In genomic region chr4:139640775-139641174, GRCm38 (mm10) we compare ENCODE assay signal across 38 mouse cellular contexts. TPM values are rescaled to one million over a fixed set of nuclear protein-coding genes. Genes with fewer than 3 reads are reported as not detected.
A peak's percentile ranks its signal among the peaks of the same experiment; 100 is the strongest.
DNase-seq lines count a peak whose midpoint lies in the region; ATAC-seq and TF ChIP-seq lines count a peak whose summit lies in the region.
"Had no signal": no experiment of that assay in that cellular context is flagged by ENCODE, and none has a peak within 500 bp of the region (broad histone marks: within the 10 kb centered on the region; RNA-seq: fewer than 3 reads in every experiment).

No protein-coding gene starts in this region.

- peaks cover 26 to 46% of the 10 kb centered on the region in 2 experiments for H3K36me3 ChIP-seq in CH12.LX (replicated peaks in 1 of 2; ENCODE audit: control insufficient read depth in 1 of 2, insufficient read depth in 1 of 2, low read length in 1 of 2)
- H3K36me3 ChIP-seq in splenic B cell, adult 2 months (ENCODE audit: control insufficient read depth, insufficient read depth, low read length, poor library complexity, severe bottlenecking) = no peaks in the 10 kb centered on the region
- H3K36me3 ChIP-seq: heart, embryonic 13.5 days; intestine, embryonic 15.5 days; midbrain, embryonic 12.5 days had no signal

- TF ChIP-seq POLR2A in CH12.LX (IDR thresholded peaks at IDR 0.05; ENCODE audit: low read depth, low read length) = no peak

- dilution Hi-C loops in CH12.LX (cut with MboI; ENCODE audit: extremely low pct_ligation_motif_present, extremely low pct_unique_long_range_greater_than_20kb, low sequenced_read_pairs) = no loop called here

- H3K27ac ChIP-seq in CH12.LX (ENCODE audit: insufficient read depth, low read depth) = no peak overlapping the region
- H3K27ac ChIP-seq: embryonic facial prominence, embryonic 13.5 days; forebrain, embryonic 10.5 days; forebrain, embryonic 15.5 days; heart, embryonic 13.5 days; hindbrain, postnatal 0 days; intestine, embryonic 15.5 days; kidney, postnatal 0 days; liver, embryonic 14.5 days; macrophage; neural tube, embryonic 15.5 days had no signal

- H3K4me3 ChIP-seq in CH12.LX (replicated peaks in 1 of 3; ENCODE audit: low read depth in 2 of 3, low read length in 2 of 3, poor library complexity in 1 of 3) = no peak overlapping the region
- H3K4me3 ChIP-seq: embryonic facial prominence, embryonic 13.5 days; forebrain, embryonic 15.5 days; intestine, embryonic 15.5 days; midbrain, embryonic 12.5 days; neural tube, embryonic 15.5 days had no signal

- no peak for TF ChIP-seq RAD21 in CH12.LX (IDR thresholded peaks at IDR 0.05; ENCODE audit: low read depth, low read length)

- peak; percentile 45 for DNase-seq in CH12.LX (ENCODE audit: extremely low read depth)
- DNase-seq in MEL-GATA-1-ER (ENCODE audit: extremely low read depth, low read depth) = peak; percentile 22
- peak; percentile 38 for DNase-seq in splenic B cell, adult 2 months (ENCODE audit: low read depth, low spot score)
- no peak for DNase-seq in spleen, postnatal 36 days (ENCODE audit: low spot score in 2 of 2)
- no peak for DNase-seq in frontal cortex, postnatal 36 days (ENCODE audit: low spot score in 2 of 2)
- DNase-seq in spleen, postnatal 4 days (ENCODE audit: low spot score in 2 of 2) = no peak
- DNase-seq: adrenal gland, adult 2 months; adrenal gland, postnatal 36 days; cerebellum, adult 9-10 months; heart, postnatal 10 days; kidney, adult 8-10 months; kidney, postnatal 4 days; liver; lung, adult 2 months; lung, postnatal 10 days; right cerebral cortex, postnatal 25 days; thymus, adult 2 months; thymus, postnatal 4 days had no signal

- H3K79me2 ChIP-seq in CH12.LX (replicated peaks; ENCODE audit: control insufficient read depth, extremely low read depth, insufficient read depth, poor library complexity, severe bottlenecking) = no peaks in the 10 kb centered on the region

- peaks cover 20 to 27% of the 10 kb centered on the region in 2 experiments for H3K4me1 ChIP-seq in CH12.LX (ENCODE audit: control insufficient read depth in 1 of 2, insufficient read depth in 2 of 2)

- in situ Hi-C loops in CH12.LX (cut with MboI; ENCODE audit: low pct_ligation_motif_present, low pct_unique_long_range_greater_than_20kb, low sequenced_read_pairs) = no loop called here

- peak; percentile 49 to 51; a peak in 3 of 4 replicates for ATAC-seq in hematopoietic stem cell, adult 5-6 weeks (replicated peaks in 1 of 2; ENCODE audit: insufficient read depth in 1 of 2, low FRiP score in 2 of 2, low TSS enrichment in 1 of 2, low read depth in 1 of 2, poor library complexity in 2 of 2, severe bottlenecking in 2 of 2)
- ATAC-seq: activated CD4-positive, CD25-positive, alpha-beta regulatory T cell, adult 4 months; forebrain, embryonic 15.5 days; hindbrain, postnatal 0 days; intestine, embryonic 15.5 days had no signal

- no peaks in the 10 kb centered on the region for H3K27me3 ChIP-seq in CH12.LX (replicated peaks)
- no peaks in the 10 kb centered on the region for H3K27me3 ChIP-seq in splenic B cell, adult 2 months (ENCODE audit: control insufficient read depth, insufficient read depth, low read length, poor library complexity, severe bottlenecking)

- H3K4me2 ChIP-seq in CH12.LX (ENCODE audit: insufficient read depth, low read depth, poor library complexity, severe bottlenecking) = peak overlapping the region; percentile 26
- H3K4me2 ChIP-seq: embryonic facial prominence, embryonic 13.5 days; forebrain, embryonic 15.5 days; midbrain, embryonic 12.5 days; neural tube, embryonic 15.5 days had no signal

- no peak overlapping the region for H3K9ac ChIP-seq in CH12.LX (ENCODE audit: insufficient read depth, low read depth)
- H3K9ac ChIP-seq: embryonic facial prominence, embryonic 13.5 days; forebrain, embryonic 15.5 days; heart, embryonic 13.5 days; intestine, embryonic 15.5 days; liver, embryonic 14.5 days; midbrain, embryonic 12.5 days; neural tube, embryonic 15.5 days had no signal

- no peaks in the 10 kb centered on the region for H3K9me3 ChIP-seq in CH12.LX (replicated peaks; ENCODE audit: low read length)
- H3K9me3 ChIP-seq: embryonic facial prominence, embryonic 13.5 days; forebrain, embryonic 10.5 days; forebrain, embryonic 15.5 days; heart, embryonic 13.5 days; intestine, embryonic 15.5 days; midbrain, embryonic 12.5 days; neural tube, embryonic 15.5 days had no signal

- no peak for TF ChIP-seq EP300 in CH12.LX (IDR thresholded peaks at IDR 0.05; ENCODE audit: low read length)

- no peak for TF ChIP-seq CTCF in CH12.LX (conservative IDR thresholded peaks at IDR 0.05 in 1 of 2, IDR thresholded peaks at IDR 0.05 in 1 of 2; ENCODE audit: low read depth in 2 of 2, low read length in 2 of 2)

TF ChIP-seq in CH12.LX, 34 proteins besides CTCF, POLR2A, EP300 and RAD21:
- no peak for TF ChIP-seq KAT2A (IDR thresholded peaks at IDR 0.05; ENCODE audit: insufficient replicate concordance, low read length)
- peak; percentile 62; the same call in 1 of the 2 replicates for TF ChIP-seq BHLHE40 (IDR thresholded peaks at IDR 0.05; ENCODE audit: low read depth, low read length)
- no peak for TF ChIP-seq NELFE (IDR thresholded peaks at IDR 0.05; ENCODE audit: low read depth, low read length)
- TF ChIP-seq E2F4 (IDR thresholded peaks at IDR 0.05; ENCODE audit: insufficient replicate concordance, low read depth, low read length) = no peak
TF ChIP-seq in CH12.LX: peak in this region for 1.

RNA-seq across cellular contexts. Expression of gene Tas1r2, which starts 12.6 kb away (rescaled TPM):
- not detected in 2 replicates for total RNA-seq in CH12.LX (2012; rRNA removed)
- total RNA-seq in CH12.LX (2014; rRNA removed) = not detected in 2 replicates
- not detected in 2 replicates for polyA plus RNA-seq in CH12.LX (2012; ENCODE audit: insufficient read length, low read depth)
- not detected in 2 replicates for total RNA-seq in hematopoietic stem cell, adult 5-6 weeks (2017)
- total RNA-seq: adrenal gland, adult 2 months; adrenal gland, postnatal 36 days; gastrocnemius, adult 8-10 months; gastrocnemius, postnatal 4 days; heart, adult 8-10 months; heart, postnatal 10 days; hindbrain, postnatal 0 days; layer of hippocampus, adult 8-10 months; layer of hippocampus, postnatal 25 days had no signal
- polyA plus RNA-seq: activated CD4-positive, CD25-positive, alpha-beta regulatory T cell, adult 4 months; embryonic facial prominence, embryonic 13.5 days; forebrain, embryonic 10.5 days; forebrain, embryonic 15.5 days; heart, embryonic 13.5 days; hindbrain, embryonic 11.5 days; hindbrain, postnatal 0 days; intestine, embryonic 15.5 days; kidney, postnatal 0 days; limb, embryonic 11.5 days; liver, embryonic 14.5 days; macrophage; midbrain, embryonic 12.5 days; neural tube, embryonic 15.5 days had no signal

RNA-seq across cellular contexts. Expression of gene Aldh4a1, which starts 18.1 kb away (rescaled TPM):
- total RNA-seq in CH12.LX (2012; rRNA removed) (14.3 and 18.0 TPM in 2 replicates), CH12.LX (2014; rRNA removed) (5.5 and 6.5 TPM in 2 replicates)
- polyA plus RNA-seq in CH12.LX (2012; ENCODE audit: insufficient read length, low read depth) = 6.1 and 6.5 TPM in 2 replicates
- total RNA-seq in hematopoietic stem cell, adult 5-6 weeks (2017) = 5.7 and 9.9 TPM in 2 replicates

RNA-seq across cellular contexts. Expression of gene Gm21969, which starts 37.8 kb away (rescaled TPM):
- total RNA-seq in CH12.LX (2012; rRNA removed) (not detected in 2 replicates), CH12.LX (2014; rRNA removed) (not detected in 2 replicates)
- polyA plus RNA-seq in CH12.LX (2012; ENCODE audit: insufficient read length, low read depth) = not detected in 2 replicates
- not detected in 2 replicates for total RNA-seq in hematopoietic stem cell, adult 5-6 weeks (2017)
- total RNA-seq: adrenal gland, postnatal 36 days; gastrocnemius, adult 8-10 months; gastrocnemius, postnatal 4 days; heart, adult 8-10 months; heart, postnatal 10 days; hindbrain, postnatal 0 days; layer of hippocampus, adult 8-10 months; layer of hippocampus, postnatal 25 days had no signal
- polyA plus RNA-seq: activated CD4-positive, CD25-positive, alpha-beta regulatory T cell, adult 4 months; embryonic facial prominence, embryonic 13.5 days; forebrain, embryonic 10.5 days; forebrain, embryonic 15.5 days; heart, embryonic 13.5 days; hindbrain, embryonic 11.5 days; hindbrain, postnatal 0 days; intestine, embryonic 15.5 days; kidney, postnatal 0 days; limb, embryonic 11.5 days; liver, embryonic 14.5 days; lung, adult 2 months; macrophage; midbrain, embryonic 12.5 days; neural tube, embryonic 15.5 days; thymus, adult 2 months had no signal

Comparison
In these comparisons a context has a peak if more than half of its experiments do, and no peak if none do; other contexts are left out.
1. DNase-seq: peak in CH12.LX (single experiment), MEL-GATA-1-ER (single experiment) and splenic B cell, adult 2 months (single experiment); none in spleen, postnatal 36 days (0 of 2), frontal cortex, postnatal 36 days (0 of 2) and spleen, postnatal 4 days (0 of 2).